Mouse (Mus musculus) stomach, postnatal 0 days (tissue): ENCODE measurements around the gene Tbrg4. TPM values are rescaled to one million over a fixed set of nuclear protein-coding genes. Genes with fewer than 3 reads are reported as not detected.

ENCODE experiments used
- ATAC-seq: fragments of 200-750 bp; cut with Nextera tagmentation; 2 replicates; pipeline ENCODE4 v1.8.0; 2017; ENCODE audit not compliant: low FRiP score, low TSS enrichment
- DNase-seq: peaks from one replicate; pipeline ENCODE4 v3.0.0-alpha.2; 2016; ENCODE audit warnings: low spot score
- H3K27ac ChIP-seq: fragments of 300-500 bp; sonication (generic); replicated peaks from 2 replicates; pipeline ENCODE4 v1.5.1; 2014; ENCODE audit warnings: mild to moderate bottlenecking, control low read depth
- H3K27me3 ChIP-seq: fragments of 300-500 bp; sonication (generic); 2 replicates; pipeline ENCODE4 v1.6.1; 2014; ENCODE audit warnings: low read length; ENCODE audit not compliant: control insufficient read depth, insufficient read depth
- H3K36me3 ChIP-seq: fragments of 300-500 bp; sonication (generic); 2 replicates; pipeline ENCODE4 v1.6.1; 2014; ENCODE audit warnings: low read length, mixed read lengths; ENCODE audit not compliant: control insufficient read depth, insufficient read depth
- H3K4me1 ChIP-seq: fragments of 300-500 bp; sonication (generic); replicated peaks from 2 replicates; pipeline ENCODE4 v1.6.1; 2014; ENCODE audit warnings: antibody characterized with exemption; ENCODE audit not compliant: control insufficient read depth, insufficient read depth
- H3K4me2 ChIP-seq: fragments of 300-500 bp; sonication (generic); replicated peaks from 2 replicates; pipeline ENCODE4 v1.6.1; 2014; ENCODE audit warnings: low read depth, mild to moderate bottlenecking, control low read depth, moderate library complexity
- H3K4me3 ChIP-seq: fragments of 300-500 bp; sonication (generic); 2 replicates; pipeline ENCODE4 v1.5.1; 2014; ENCODE audit warnings: low read depth, low read length, control low read depth
- H3K9ac ChIP-seq: fragments of 300-500 bp; sonication (generic); 2 replicates; pipeline ENCODE4 v1.6.1; 2014; ENCODE audit warnings: mild to moderate bottlenecking, low read length, control low read depth, mixed read lengths
- H3K9me3 ChIP-seq: fragments of 300-500 bp; sonication (generic); 2 replicates; pipeline ENCODE4 v1.6.1; 2016; ENCODE audit warnings: low read length; ENCODE audit not compliant: control insufficient read depth
- CTCF ChIP-seq: IDR thresholded peaks from 2 replicates; pipeline ENCODE4 v1.5.1; 2016; ENCODE audit warnings: antibody characterized with exemption, low read depth, mild to moderate bottlenecking, moderate library complexity
- EP300 ChIP-seq: optimal IDR thresholded peaks from 2 replicates; pipeline ENCODE3; 2016; ENCODE audit warnings: antibody characterized with exemption
- WGBS: fragments of 180-500 bp; shearing (Covaris S2); extraction: QIAGEN DNeasy Blood & Tissue Kit; methylation state at CpG from one replicate; pipeline ENCODE4 v1.1.7; 2014; 5-methylcytosine and 5-hydroxymethylcytosine counted together
- polyA plus RNA-seq: library from polyadenylated mRNA; unstranded; fragments of >200 nt; fragmentation: Nextera tagmentation; extraction: Ambion mirVana; gene quantifications from 2 replicates; pipeline ENCODE4 v1.2.1, GENCODE M21; 2015

The Tbrg4 gene
- polyA plus RNA-seq, 1 experiment from 2014 or later, result 29.3 TPM

DNA sequence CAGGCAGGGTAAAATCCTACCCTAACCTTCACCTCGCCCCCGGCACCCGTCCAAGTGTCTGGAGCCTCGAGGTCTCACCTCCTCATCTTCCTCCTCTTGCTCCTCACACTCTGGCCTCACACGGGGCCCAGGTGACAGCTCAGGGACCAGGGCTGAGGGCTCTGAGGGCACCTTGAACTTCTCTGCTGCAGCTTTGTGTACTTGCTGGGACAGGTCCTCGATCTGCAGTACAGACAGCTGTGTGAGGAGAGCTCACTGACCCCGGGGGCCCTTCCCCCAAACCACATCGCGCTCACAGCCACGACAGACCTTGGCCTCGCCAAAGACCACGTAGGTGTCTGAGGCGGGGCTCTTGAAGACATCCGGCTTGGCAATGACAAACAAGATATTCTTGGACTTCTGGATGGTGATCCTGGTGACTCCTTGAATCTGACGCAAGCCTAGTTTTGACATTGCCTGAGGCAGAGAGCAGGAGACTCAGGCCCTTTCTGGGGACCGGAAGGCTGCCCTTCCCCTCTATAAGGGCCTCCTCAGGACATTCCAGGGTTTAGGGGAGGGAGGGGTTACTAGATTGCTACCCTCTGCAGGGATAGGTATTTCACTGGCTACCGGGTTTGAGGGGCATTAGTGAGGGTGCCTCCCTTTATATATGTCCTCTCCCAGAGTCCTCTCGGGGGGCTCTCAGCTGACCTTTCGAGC lies 27.5 kb downstream of the Tbrg4 start:
- peaks cover 19% of the 10 kb centered on the region for H3K36me3 ChIP-seq
- ATAC-seq, result no peak
- no peak for DNase-seq

DNA sequence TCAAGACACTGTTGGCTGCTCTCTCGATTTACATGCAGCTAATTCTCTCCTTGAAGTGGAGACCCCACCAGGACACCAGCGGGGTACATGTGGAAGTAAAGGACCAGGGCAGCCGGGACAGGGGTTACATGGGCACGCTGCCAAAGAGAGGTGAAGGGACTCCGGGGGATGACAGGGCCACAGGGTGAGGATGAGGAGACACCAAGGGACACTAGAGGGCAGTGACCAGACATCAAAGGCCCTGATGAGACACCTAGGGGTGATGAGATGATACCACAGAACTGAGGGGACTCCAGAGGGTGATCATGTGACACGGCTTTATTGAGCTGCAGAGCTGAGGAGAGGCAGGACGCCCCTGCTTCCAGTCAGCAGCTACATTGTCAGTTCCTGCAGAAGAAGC lies 28.3 kb downstream of the Tbrg4 start:
- TF ChIP-seq EP300 (no peak), CTCF (no peak)
- peaks cover 22% of the 10 kb centered on the region for H3K36me3 ChIP-seq
- DNase-seq (no peak), ATAC-seq (no peak)
- no peaks in the 10 kb centered on the region for H3K27me3 ChIP-seq
- H3K4me3 ChIP-seq, result no peak overlapping the region
- H3K4me2 ChIP-seq, result no peak overlapping the region
- no peaks in the 10 kb centered on the region for H3K4me1 ChIP-seq
- no peak overlapping the region for H3K9ac ChIP-seq
- no peak overlapping the region for H3K27ac ChIP-seq
- no peaks in the 10 kb centered on the region for H3K9me3 ChIP-seq
- 72% methylated on average over 7 of the region's 7 CpGs for WGBS

More for the DNA sequence above, 27.5 kb downstream of the Tbrg4 start:
- no peak for TF ChIP-seq EP300
- no peak for TF ChIP-seq CTCF
- WGBS, result 52% methylated on average over 19 of the region's 19 CpGs
- H3K4me2 ChIP-seq, result no peak overlapping the region; the same call in 1 of the 2 replicates
- no peaks in the 10 kb centered on the region for H3K9me3 ChIP-seq
- no peaks in the 10 kb centered on the region for H3K27me3 ChIP-seq
- H3K4me3 ChIP-seq, result no peak overlapping the region
- H3K4me1 ChIP-seq, result no peaks in the 10 kb centered on the region
- 0 out of 2 replicates have a peak overlapping the region, but pooled peaks have one; percentile 9 for H3K27ac ChIP-seq
- H3K9ac ChIP-seq, result no peak overlapping the region

DNA sequence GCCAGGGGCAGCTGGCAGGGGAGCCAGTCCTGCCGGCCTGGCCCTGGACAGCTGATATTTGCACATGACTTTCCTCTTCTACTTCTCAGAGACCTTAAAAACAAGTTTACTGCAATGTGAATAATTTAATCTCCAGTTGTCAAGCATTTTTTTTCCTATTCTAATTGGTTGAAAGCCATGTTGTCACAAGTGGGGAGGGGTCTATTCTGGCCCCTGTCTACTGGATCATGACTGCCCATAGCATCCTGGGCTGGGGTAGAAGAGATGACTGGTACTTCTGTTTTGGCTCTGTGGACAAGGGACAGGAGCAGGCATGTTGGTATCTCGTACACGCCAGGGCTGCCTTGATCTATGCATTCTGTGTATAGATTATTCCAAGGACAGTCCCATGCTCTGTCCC lies 29.3 kb downstream of the Tbrg4 start:
- Histone ChIP-seq H3K36me3 (peaks cover 26% of the 10 kb centered on the region), H3K9ac (no peak overlapping the region), H3K4me2 (no peak overlapping the region), H3K4me1 (no peaks in the 10 kb centered on the region), H3K4me3 (no peak overlapping the region), H3K9me3 (no peaks in the 10 kb centered on the region), H3K27ac (no peak overlapping the region), H3K27me3 (no peaks in the 10 kb centered on the region)
- TF ChIP-seq EP300, result no peak
- TF ChIP-seq CTCF, result no peak
- WGBS, result 74% methylated on average over 3 of the region's 3 CpGs
- ATAC-seq (no peak), DNase-seq (no peak)

DNA sequence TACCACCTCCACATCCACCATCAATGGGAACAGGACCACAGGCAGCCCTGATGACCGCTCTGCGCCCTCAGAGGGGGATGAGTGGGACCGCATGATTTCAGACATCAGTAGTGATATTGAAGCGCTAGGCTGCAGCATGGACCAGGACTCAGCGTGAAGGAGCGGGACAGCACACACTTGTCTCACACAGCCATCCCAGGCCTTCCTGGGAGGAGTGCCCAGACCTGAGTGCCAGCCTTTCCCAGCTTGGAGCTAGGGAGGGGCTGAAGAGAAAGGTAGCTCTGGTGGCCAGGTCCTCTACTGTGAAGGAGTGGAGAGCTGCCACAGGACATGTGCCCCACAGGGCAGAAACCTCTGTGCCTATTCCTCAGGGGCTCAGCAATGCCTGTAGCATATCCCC lies 29.7 kb downstream of the Tbrg4 start:
- no peak for TF ChIP-seq CTCF
- no peak for TF ChIP-seq EP300
- WGBS, result 96% methylated on average over 6 of the region's 6 CpGs
- Histone ChIP-seq H3K4me3 (no peak overlapping the region), H3K4me2 (no peak overlapping the region), H3K4me1 (no peaks in the 10 kb centered on the region), H3K9me3 (no peaks in the 10 kb centered on the region), H3K36me3 (peaks cover 26% of the 10 kb centered on the region), H3K27me3 (no peaks in the 10 kb centered on the region), H3K27ac (no peak overlapping the region), H3K9ac (no peak overlapping the region)
- DNase-seq (no peak), ATAC-seq (no peak)

GRCm38 (mm10) chr11:6595339-6595738 lies 30.5 kb downstream of the Tbrg4 start:
- peaks cover 30% of the 10 kb centered on the region for H3K36me3 ChIP-seq
- H3K27ac ChIP-seq, result no peak overlapping the region
- no peaks in the 10 kb centered on the region for H3K27me3 ChIP-seq
- no peak overlapping the region for H3K9ac ChIP-seq
- ATAC-seq (no peak), DNase-seq (no peak)
- H3K4me1 ChIP-seq, result no peaks in the 10 kb centered on the region
- WGBS, result 81% methylated on average over 5 of the region's 5 CpGs
- H3K4me3 ChIP-seq, result no peak overlapping the region
- no peak for TF ChIP-seq CTCF
- no peak for TF ChIP-seq EP300
- no peak overlapping the region for H3K4me2 ChIP-seq
- H3K9me3 ChIP-seq, result no peaks in the 10 kb centered on the region

- Histone ChIP-seq H3K27me3 (no peaks in the 10 kb centered on the region), H3K4me3 (no peak overlapping the region), H3K9ac (no peak overlapping the region), H3K4me2 (no peak overlapping the region), H3K27ac (peak overlapping the region; percentile 67), H3K4me1 (no peaks in the 10 kb centered on the region), H3K9me3 (no peaks in the 10 kb centered on the region), H3K36me3 (peaks cover 30% of the 10 kb centered on the region)
- 76% methylated on average over 6 of the region's 6 CpGs for WGBS
- ATAC-seq (no peak), DNase-seq (no peak)
- no peak for TF ChIP-seq CTCF
- TF ChIP-seq EP300, result no peak
These were observed 31.0 kb downstream of the Tbrg4 start for GRCm38 (mm10) chr11:6594845-6595244.
